Mouse (Mus musculus) limb, embryonic 13.5 days (tissue): ENCODE measurements at regions not wholly inside any gene's neighbourhood (a gene's known extent, or its start where the extent isn't known, plus 50 kb on each side); places are given as distances from the start of the nearest gene placed in this dataset.

Source experiments
- ATAC-seq: fragments of 200-750 bp; cut with Nextera tagmentation; 2 replicates; pipeline ENCODE4 v1.8.0; 2017; ENCODE audit warnings: low read depth, moderate number of reproducible peaks, moderate TSS enrichment; ENCODE audit not compliant: low FRiP score
- H3K27ac ChIP-seq: fragments of 300-500 bp; sonication (generic); 2 replicates; pipeline ENCODE4 v1.5.1; 2015; ENCODE audit warnings: inconsistent platforms, mild to moderate bottlenecking, moderate library complexity
- H3K27me3 ChIP-seq: fragments of 300-500 bp; sonication (generic); 2 replicates; pipeline ENCODE4 v1.6.1; 2015; ENCODE audit warnings: mild to moderate bottlenecking, inconsistent platforms
- H3K36me3 ChIP-seq: fragments of 300-500 bp; sonication (generic); 2 replicates; pipeline ENCODE4 v1.6.1; 2015; ENCODE audit warnings: inconsistent platforms, mild to moderate bottlenecking, moderate library complexity
- H3K4me1 ChIP-seq: fragments of 300-500 bp; sonication (generic); 2 replicates; pipeline ENCODE4 v1.6.1; 2015; ENCODE audit warnings: inconsistent platforms
- H3K4me2 ChIP-seq: fragments of 300-500 bp; sonication (generic); replicated peaks from 2 replicates; pipeline ENCODE4 v1.6.1; 2015; ENCODE audit warnings: inconsistent platforms, mild to moderate bottlenecking, moderate library complexity
- H3K4me3 ChIP-seq: fragments of 300-500 bp; sonication (generic); 2 replicates; pipeline ENCODE4 v1.5.1; 2015; ENCODE audit warnings: moderate library complexity, mild to moderate bottlenecking, inconsistent platforms
- H3K9ac ChIP-seq: fragments of 300-500 bp; sonication (generic); 2 replicates; pipeline ENCODE4 v1.6.1; 2015; ENCODE audit warnings: mild to moderate bottlenecking, inconsistent platforms
- H3K9me3 ChIP-seq: fragments of 300-500 bp; sonication (generic); 2 replicates; pipeline ENCODE4 v1.6.1; 2016; ENCODE audit warnings: inconsistent platforms
- WGBS: fragments of 180-500 bp; shearing (Covaris S2); methylation state at CpG from one replicate; pipeline ENCODE4 v1.1.7; 2015; 5-methylcytosine and 5-hydroxymethylcytosine counted together

DNA sequence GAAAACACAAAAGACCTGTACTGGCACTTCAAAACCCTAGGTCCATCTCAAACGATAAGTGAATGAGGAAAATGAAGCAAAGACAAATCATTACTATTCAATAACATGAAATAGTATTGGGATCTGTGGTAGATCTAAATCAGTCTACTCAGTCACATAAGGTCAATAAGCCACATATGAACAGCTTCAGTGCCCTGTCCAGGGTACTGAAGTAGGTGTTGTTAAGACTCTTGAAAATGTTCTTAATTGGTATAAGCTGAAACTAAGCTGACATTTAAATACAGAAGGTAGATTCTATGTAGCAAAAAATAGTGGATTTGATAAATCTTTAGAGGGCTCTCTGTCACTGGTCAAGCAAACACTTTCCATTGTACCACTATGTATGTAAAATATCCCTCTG is 183.8 kb downstream of the Tm4sf1 start:
- WGBS: 91% methylated on average over 1 of the region's 1 CpGs
- Histone ChIP-seq H3K9me3 (no peaks in the 10 kb centered on the region), H3K27me3 (no peaks in the 10 kb centered on the region), H3K4me3 (no peak overlapping the region), H3K4me1 (no peaks in the 10 kb centered on the region), H3K4me2 (no peak overlapping the region), H3K27ac (no peak overlapping the region), H3K36me3 (no peaks in the 10 kb centered on the region), H3K9ac (no peak overlapping the region)
- no peak for ATAC-seq

DNA sequence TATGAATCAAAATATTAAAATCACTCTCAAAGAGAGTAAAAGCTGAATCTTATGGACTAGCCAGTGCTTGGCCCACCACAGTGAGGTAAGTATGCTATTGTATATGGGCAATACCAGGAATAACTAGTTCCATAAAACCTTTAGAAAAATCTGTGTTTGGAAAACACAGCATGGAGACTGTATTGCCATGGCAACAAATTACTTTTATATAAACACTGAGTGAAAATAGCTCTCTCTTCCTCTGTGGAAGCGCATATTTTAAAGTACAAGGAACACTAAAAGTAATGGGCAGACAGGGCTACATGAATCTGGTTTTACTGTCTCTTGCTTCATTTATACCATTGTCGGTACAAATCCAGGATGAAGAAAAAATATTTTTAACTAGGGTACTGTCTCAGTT is 199.5 kb downstream of the Tm4sf1 start:
- no peak for ATAC-seq
- no peak overlapping the region for H3K9ac ChIP-seq
- H3K36me3 ChIP-seq: no peaks in the 10 kb centered on the region
- no peaks in the 10 kb centered on the region for H3K9me3 ChIP-seq
- H3K4me3 ChIP-seq: no peak overlapping the region
- no peak overlapping the region for H3K27ac ChIP-seq
- H3K4me1 ChIP-seq: no peaks in the 10 kb centered on the region
- H3K27me3 ChIP-seq: no peaks in the 10 kb centered on the region
- H3K4me2 ChIP-seq: no peak overlapping the region
- WGBS: 74% methylated on average over 2 of the region's 2 CpGs

DNA sequence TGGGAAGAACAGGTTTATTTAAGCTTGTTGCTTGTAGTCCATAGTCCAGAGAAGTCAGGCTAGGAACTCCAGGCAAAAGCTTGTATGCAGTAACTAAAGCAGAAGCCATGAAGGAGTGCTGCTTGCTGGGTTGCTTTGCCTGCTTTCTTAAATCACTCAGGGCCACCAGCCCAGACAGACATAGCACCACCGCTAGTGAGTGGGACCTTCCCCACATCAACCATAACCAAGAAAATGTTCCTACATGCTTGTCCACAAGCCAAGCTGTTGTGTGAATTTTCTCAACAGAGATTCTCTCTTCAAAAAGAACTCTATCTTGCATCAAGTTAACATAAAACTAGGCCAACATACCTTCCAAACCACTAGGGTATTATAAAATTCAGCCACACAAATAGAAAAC is 201.3 kb downstream of the Tm4sf1 start:
- H3K4me3 ChIP-seq: no peak overlapping the region

GRCm38 (mm10) chr3:57094936-57095335 is 206.9 kb downstream of the Tm4sf1 start:
- no peak for ATAC-seq
- Histone ChIP-seq H3K4me2 (no peak overlapping the region), H3K27me3 (no peaks in the 10 kb centered on the region), H3K27ac (no peak overlapping the region), H3K4me1 (no peaks in the 10 kb centered on the region), H3K36me3 (no peaks in the 10 kb centered on the region), H3K9me3 (no peaks in the 10 kb centered on the region), H3K4me3 (no peak overlapping the region), H3K9ac (no peak overlapping the region)
- WGBS: 77% methylated on average over 3 of the region's 3 CpGs

More for the DNA sequence above, 201.3 kb downstream of the Tm4sf1 start:
- Histone ChIP-seq H3K4me1 (no peaks in the 10 kb centered on the region), H3K9me3 (no peaks in the 10 kb centered on the region), H3K9ac (no peak overlapping the region), H3K4me2 (no peak overlapping the region), H3K27me3 (no peaks in the 10 kb centered on the region), H3K27ac (no peak overlapping the region), H3K36me3 (no peaks in the 10 kb centered on the region)
- WGBS: 90% methylated on average over 1 of the region's 1 CpGs
- ATAC-seq: no peak

DNA sequence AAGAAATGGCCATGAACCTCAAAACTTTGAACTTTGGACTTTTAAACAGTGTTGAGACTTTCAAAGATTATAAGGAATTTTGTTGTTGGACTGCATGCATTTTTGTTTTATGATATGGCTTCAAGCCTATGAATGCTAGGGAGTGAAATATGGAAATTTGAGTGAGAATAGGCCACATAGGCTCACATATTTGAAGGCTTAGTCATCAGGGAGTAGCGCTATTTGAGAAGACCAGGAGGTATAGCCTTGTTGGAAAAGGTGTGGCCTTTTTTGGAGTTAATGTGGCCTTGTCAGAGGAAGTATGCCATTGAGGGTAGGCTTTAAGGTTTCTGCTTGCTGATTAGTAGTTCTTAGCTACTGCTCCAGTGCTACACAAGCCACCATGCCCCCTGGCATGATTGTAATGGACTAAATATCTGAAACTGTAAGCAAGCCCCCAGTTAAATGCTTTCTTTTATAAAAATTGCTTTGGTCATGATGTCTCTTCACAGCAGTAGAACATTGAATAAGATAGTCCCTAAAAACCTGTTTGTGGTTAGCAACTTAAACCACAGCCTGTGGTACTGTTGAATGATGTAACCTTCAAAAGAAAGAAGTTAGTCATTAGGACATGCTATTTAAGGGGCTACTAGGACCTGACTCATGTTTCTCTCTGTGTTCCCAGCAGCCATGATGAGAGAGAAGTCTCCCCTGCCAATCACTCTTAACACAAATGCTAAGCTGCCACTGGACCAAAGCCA is 208.4 kb downstream of the Tm4sf1 start:
- no peaks in the 10 kb centered on the region for H3K36me3 ChIP-seq
- H3K27ac ChIP-seq: no peak overlapping the region
- H3K4me1 ChIP-seq: no peaks in the 10 kb centered on the region
- no peak overlapping the region for H3K9ac ChIP-seq
- no peaks in the 10 kb centered on the region for H3K27me3 ChIP-seq
- no peaks in the 10 kb centered on the region for H3K9me3 ChIP-seq
- no peak overlapping the region for H3K4me3 ChIP-seq
- ATAC-seq: no peak
- 79% methylated on average over 1 of the region's 1 CpGs for WGBS
- no peak overlapping the region for H3K4me2 ChIP-seq

GRCm38 (mm10) chr3:57074516-57074915 is 227.3 kb downstream of the Tm4sf1 start:
- Histone ChIP-seq H3K27ac (no peak overlapping the region), H3K9me3 (no peaks in the 10 kb centered on the region), H3K4me2 (no peak overlapping the region), H3K9ac (no peak overlapping the region), H3K36me3 (no peaks in the 10 kb centered on the region), H3K27me3 (no peaks in the 10 kb centered on the region), H3K4me3 (no peak overlapping the region), H3K4me1 (no peaks in the 10 kb centered on the region)
- ATAC-seq: no peak
- WGBS: 65% methylated on average over 1 of the region's 1 CpGs

GRCm38 (mm10) chr3:57073962-57074506 is 227.8 kb downstream of the Tm4sf1 start:
- Histone ChIP-seq H3K27ac (no peak overlapping the region), H3K4me3 (no peak overlapping the region), H3K9ac (no peak overlapping the region), H3K4me2 (no peak overlapping the region), H3K4me1 (no peaks in the 10 kb centered on the region), H3K36me3 (no peaks in the 10 kb centered on the region), H3K27me3 (no peaks in the 10 kb centered on the region), H3K9me3 (no peaks in the 10 kb centered on the region)
- ATAC-seq: no peak
- 80% methylated on average over 4 of the region's 4 CpGs for WGBS

GRCm38 (mm10) chr3:57033021-57033420 is 268.8 kb downstream of the Tm4sf1 start:
- Histone ChIP-seq H3K27ac (no peak overlapping the region), H3K9ac (no peak overlapping the region), H3K9me3 (no peaks in the 10 kb centered on the region), H3K4me2 (no peak overlapping the region), H3K27me3 (no peaks in the 10 kb centered on the region), H3K36me3 (no peaks in the 10 kb centered on the region), H3K4me1 (no peaks in the 10 kb centered on the region), H3K4me3 (no peak overlapping the region)
- no peak for ATAC-seq

DNA sequence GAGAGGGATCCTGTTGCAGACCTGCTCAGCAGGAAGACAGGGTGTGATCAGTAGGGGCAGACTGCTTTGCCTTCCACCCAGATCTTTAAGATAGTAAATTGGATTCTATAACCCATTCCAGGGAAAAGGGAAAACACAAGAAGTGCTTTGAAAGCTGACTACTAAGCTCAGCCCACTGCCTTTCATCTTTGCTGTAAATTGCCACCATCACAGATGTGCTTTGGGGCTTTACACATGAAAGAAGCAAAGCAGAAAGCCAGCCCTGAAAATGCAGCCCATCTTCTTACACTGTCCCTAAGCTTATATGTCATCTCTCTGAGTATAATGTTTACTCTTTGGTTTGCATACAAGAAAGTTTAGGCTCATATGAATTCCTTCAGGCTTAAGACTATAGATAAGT is 283.6 kb downstream of the Tm4sf1 start:
- no peak overlapping the region for H3K27ac ChIP-seq
- H3K4me3 ChIP-seq: no peak overlapping the region
- no peaks in the 10 kb centered on the region for H3K9me3 ChIP-seq
- H3K36me3 ChIP-seq: no peaks in the 10 kb centered on the region
- no peaks in the 10 kb centered on the region for H3K27me3 ChIP-seq
- ATAC-seq: no peak
- no peaks in the 10 kb centered on the region for H3K4me1 ChIP-seq
- no peak overlapping the region for H3K9ac ChIP-seq
- H3K4me2 ChIP-seq: no peak overlapping the region

- Histone ChIP-seq H3K4me3 (no peak overlapping the region), H3K9ac (no peak overlapping the region), H3K27me3 (no peaks in the 10 kb centered on the region), H3K27ac (no peak overlapping the region), H3K9me3 (no peaks in the 10 kb centered on the region), H3K36me3 (no peaks in the 10 kb centered on the region), H3K4me1 (no peaks in the 10 kb centered on the region), H3K4me2 (no peak overlapping the region)
- ATAC-seq: no peak
- 84% methylated on average over 2 of the region's 2 CpGs for WGBS
Observed at GRCm38 (mm10) chr3:56981305-56981660, 320.5 kb downstream of the Tm4sf1 start.

- Histone ChIP-seq H3K4me3 (no peak overlapping the region), H3K9me3 (no peaks in the 10 kb centered on the region), H3K36me3 (no peaks in the 10 kb centered on the region), H3K27ac (no peak overlapping the region), H3K9ac (no peak overlapping the region), H3K4me1 (no peaks in the 10 kb centered on the region), H3K4me2 (no peak overlapping the region), H3K27me3 (no peaks in the 10 kb centered on the region)
- no peak for ATAC-seq
- WGBS: 65% methylated on average over 3 of the region's 3 CpGs
Observed at GRCm38 (mm10) chr3:56980593-56981304, 321.0 kb downstream of the Tm4sf1 start.

DNA sequence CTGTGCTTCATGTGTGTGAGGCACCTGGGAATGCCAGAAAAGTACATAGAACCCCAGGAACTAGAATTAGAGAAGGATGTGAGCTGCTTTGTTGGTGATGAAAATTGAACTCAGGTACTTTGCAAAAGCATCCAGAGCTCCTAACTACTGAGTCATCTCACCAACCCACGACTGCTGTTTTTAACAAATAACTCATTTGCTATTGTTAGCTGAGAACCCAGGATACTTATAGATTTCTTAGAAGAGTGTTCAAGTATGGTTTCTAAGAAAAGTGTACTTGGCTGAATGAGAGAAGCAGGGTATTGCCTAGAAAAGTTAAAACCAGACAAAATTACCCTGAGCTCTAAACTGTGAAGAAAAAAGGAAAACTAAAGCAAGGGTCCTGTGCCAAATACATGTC is 335.8 kb downstream of the Tm4sf1 start:
- no peaks in the 10 kb centered on the region for H3K27me3 ChIP-seq
- 69% methylated on average over 1 of the region's 1 CpGs for WGBS
- H3K4me2 ChIP-seq: no peak overlapping the region
- H3K4me1 ChIP-seq: no peaks in the 10 kb centered on the region
- H3K9me3 ChIP-seq: no peaks in the 10 kb centered on the region
- ATAC-seq: no peak
- no peak overlapping the region for H3K27ac ChIP-seq
- no peaks in the 10 kb centered on the region for H3K36me3 ChIP-seq
- H3K4me3 ChIP-seq: no peak overlapping the region
- H3K9ac ChIP-seq: no peak overlapping the region

DNA sequence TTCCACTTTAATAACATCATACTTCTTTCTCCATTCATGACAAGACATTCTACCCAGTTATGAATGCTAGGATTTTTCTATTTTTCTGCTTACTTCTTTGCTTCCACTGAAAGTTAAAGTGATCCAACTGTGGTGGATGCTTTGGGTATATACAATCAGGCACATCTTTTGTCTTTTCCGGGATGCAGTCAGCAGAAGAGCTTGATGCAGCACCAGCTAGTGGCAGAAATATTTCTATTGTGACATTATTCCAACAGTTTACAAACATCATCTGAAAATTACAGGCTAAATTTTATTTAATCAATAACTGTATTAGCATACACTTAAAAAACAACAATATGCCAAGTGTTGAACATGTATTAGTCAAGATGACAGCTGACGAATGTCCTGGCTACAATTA is 336.3 kb downstream of the Tm4sf1 start:
- H3K9ac ChIP-seq: no peak overlapping the region
- no peak for ATAC-seq
- no peak overlapping the region for H3K4me2 ChIP-seq
- WGBS: 90% methylated on average over 2 of the region's 2 CpGs
- no peaks in the 10 kb centered on the region for H3K4me1 ChIP-seq
- no peaks in the 10 kb centered on the region for H3K9me3 ChIP-seq
- H3K27ac ChIP-seq: no peak overlapping the region
- no peaks in the 10 kb centered on the region for H3K36me3 ChIP-seq
- no peaks in the 10 kb centered on the region for H3K27me3 ChIP-seq
- H3K4me3 ChIP-seq: no peak overlapping the region
